Mouse (Mus musculus): Measurements from ENCODE around the gene Zfp2.

The Zfp2 gene

GRCm38 (mm10) chr11:50850989-50851601, 64.9 kb downstream of the Zfp2 start:
- DNase-seq, result peak; percentile 16

GRCm38 (mm10) chr11:50850177-50850735, 65.7 kb downstream of the Zfp2 start, which contains the start of gene Grm6:
Gene Grm6 (plus strand): TSS chr11:50850685.
- no peak for DNase-seq

- no peak for DNase-seq
Measured at GRCm38 (mm10) chr11:50849310-50849709, 66.7 kb downstream of the Zfp2 start.

Data from right cerebral cortex, postnatal 25 days (tissue).